Mouse (Mus musculus) C2C12 (cell line): ENCODE results near the gene Mybph.

ENCODE experiments used
- CEBPB ChIP-seq: IDR thresholded peaks from one replicate; pipeline ENCODE4 v1.6.1; 2011; ENCODE audit warnings: low read depth, mild to moderate bottlenecking, control low read depth, moderate library complexity
- CTCF ChIP-seq: IDR thresholded peaks from one replicate; pipeline ENCODE4 v1.5.1; 2011; ENCODE audit not compliant: control insufficient read depth, insufficient read depth, insufficient read length
- FOSL1 ChIP-seq: IDR thresholded peaks from one replicate; pipeline ENCODE4 v1.8.0; 2011; ENCODE audit warnings: mild to moderate bottlenecking, low read length; ENCODE audit not compliant: poor library complexity, insufficient read depth, severe bottlenecking
- MYOD1 ChIP-seq: IDR thresholded peaks from one replicate; pipeline ENCODE4 v1.6.1; 2011; ENCODE audit warnings: low read depth; ENCODE audit not compliant: control insufficient read depth, insufficient read length

- no peak for TF ChIP-seq CTCF
- TF ChIP-seq CEBPB, result no peak
- no peak for TF ChIP-seq MYOD1
- no peak for TF ChIP-seq FOSL1
These were observed 24.7 kb upstream of the Mybph start for GRCm38 (mm10) chr1:134168567-134168966.
